8 mouse cellular contexts compared by ENCODE assay signal in the genomic region with DNA sequence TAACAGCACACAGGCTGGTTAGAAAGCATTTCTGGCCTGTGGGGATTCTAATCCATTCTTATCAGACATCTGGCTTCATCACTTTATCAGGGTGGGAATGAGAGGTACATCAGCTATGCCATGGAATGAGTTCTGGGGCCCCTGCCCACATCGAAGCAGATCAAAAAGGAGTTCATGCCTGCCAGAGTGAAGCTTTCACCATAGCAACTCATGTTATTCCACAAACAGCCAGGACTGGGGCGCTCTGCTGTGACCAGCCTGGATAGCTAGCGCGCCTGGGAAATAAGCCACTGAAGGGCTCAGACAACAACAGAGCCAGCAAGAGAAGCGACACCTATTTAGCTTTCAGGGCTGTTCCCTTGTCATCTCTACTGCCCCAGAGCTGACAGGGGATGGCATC. TPM values are rescaled to one million over a fixed set of nuclear protein-coding genes. Genes with fewer than 3 reads are reported as not detected.
DNase-seq lines count a peak whose midpoint lies in the region; ATAC-seq and TF ChIP-seq lines count a peak whose summit lies in the region.

No protein-coding gene starts in this region.

- H3K9me3 ChIP-seq in forebrain, embryonic 11.5 days (ENCODE audit: control insufficient read depth, low read length), result no peaks in the 10 kb centered on the region
- no peaks in the 10 kb centered on the region for H3K9me3 ChIP-seq in hindbrain, embryonic 13.5 days
- H3K9me3 ChIP-seq in midbrain, embryonic 14.5 days (ENCODE audit: control insufficient read depth, low read length), result no peaks in the 10 kb centered on the region

- H3K9ac ChIP-seq in forebrain, embryonic 11.5 days (ENCODE audit: low read length), result no peak overlapping the region
- H3K9ac ChIP-seq in hindbrain, embryonic 13.5 days, result no peak overlapping the region
- no peak overlapping the region for H3K9ac ChIP-seq in midbrain, embryonic 14.5 days (replicated peaks; ENCODE audit: low read length)

- H3K27me3 ChIP-seq in forebrain, embryonic 11.5 days (ENCODE audit: control insufficient read depth, insufficient read depth, low read length), result no peaks in the 10 kb centered on the region
- no peaks in the 10 kb centered on the region for H3K27me3 ChIP-seq in hindbrain, embryonic 13.5 days
- no peaks in the 10 kb centered on the region for H3K27me3 ChIP-seq in midbrain, embryonic 14.5 days (ENCODE audit: control insufficient read depth, insufficient read depth, low read length)

- peak; percentile 39 for DNase-seq in left cerebral cortex, postnatal 4 days
- no peak for DNase-seq in left cerebral cortex, adult 2 months (ENCODE audit: extremely low spot score in 1 of 2, low spot score in 2 of 2)
- DNase-seq in forebrain, embryonic 11.5 days (ENCODE audit: low spot score), result peak; percentile 61
- peak; percentile 78 for DNase-seq in midbrain, embryonic 14.5 days
- DNase-seq in adrenal gland, adult 2 months, result no peak
- DNase-seq in frontal cortex, postnatal 14 days (ENCODE audit: low spot score in 2 of 2), result no peak

- H3K27ac ChIP-seq in left cerebral cortex, adult 2 months, result no peak overlapping the region
- H3K27ac ChIP-seq in forebrain, embryonic 11.5 days (ENCODE audit: low read depth, low read length), result 0 out of 2 replicates have a peak overlapping the region, but pooled peaks have one; percentile 3
- peak overlapping the region; percentile 66 for H3K27ac ChIP-seq in hindbrain, embryonic 13.5 days
- peak overlapping the region; percentile 32; the same call in 1 of the 2 replicates for H3K27ac ChIP-seq in midbrain, embryonic 14.5 days (replicated peaks; ENCODE audit: low read depth, low read length)

- no peak for TF ChIP-seq CTCF in left cerebral cortex, adult 2 months (IDR thresholded peaks at IDR 0.05)

- H3K36me3 ChIP-seq in forebrain, embryonic 11.5 days (ENCODE audit: control insufficient read depth, insufficient read depth, low read length), result no peaks in the 10 kb centered on the region
- no peaks in the 10 kb centered on the region for H3K36me3 ChIP-seq in hindbrain, embryonic 13.5 days
- H3K36me3 ChIP-seq in midbrain, embryonic 14.5 days (ENCODE audit: control insufficient read depth, insufficient read depth, low read length), result no peaks in the 10 kb centered on the region

- 0 out of 2 replicates have a peak, but pooled peaks have one; percentile 13 for ATAC-seq in forebrain, embryonic 11.5 days (replicated peaks; ENCODE audit: low FRiP score)
- ATAC-seq in hindbrain, embryonic 13.5 days (ENCODE audit: low FRiP score), result peak; percentile 19; the same call in 1 of the 2 replicates
- ATAC-seq in midbrain, embryonic 14.5 days (ENCODE audit: low FRiP score, low TSS enrichment), result no peak
- no peak for ATAC-seq in erythroblast, adult 5-6 weeks (replicated peaks; ENCODE audit: low FRiP score, poor library complexity, severe bottlenecking)

- 63% methylated on average over 5 of the region's 5 CpGs for WGBS in forebrain, embryonic 11.5 days
- 28% methylated on average over 5 of the region's 5 CpGs for WGBS in hindbrain, embryonic 13.5 days
- WGBS in midbrain, embryonic 14.5 days, result 3% methylated on average over 5 of the region's 5 CpGs

- peaks cover 27% of the 10 kb centered on the region for H3K4me1 ChIP-seq in forebrain, embryonic 11.5 days (replicated peaks; ENCODE audit: control insufficient read depth, insufficient read depth, low read length)
- H3K4me1 ChIP-seq in hindbrain, embryonic 13.5 days (replicated peaks), result peaks cover 60% of the 10 kb centered on the region
- peaks cover 12% of the 10 kb centered on the region for H3K4me1 ChIP-seq in midbrain, embryonic 14.5 days (ENCODE audit: control insufficient read depth, insufficient read depth, low read length)

- H3K4me2 ChIP-seq in forebrain, embryonic 11.5 days (ENCODE audit: low read depth, low read length, severe bottlenecking), result no peak overlapping the region
- H3K4me2 ChIP-seq in hindbrain, embryonic 13.5 days, result peak overlapping the region; percentile 13; the same call in 1 of the 2 replicates
- 0 out of 2 replicates have a peak overlapping the region, but pooled peaks have one; percentile 19 for H3K4me2 ChIP-seq in midbrain, embryonic 14.5 days (ENCODE audit: low read length)

- H3K4me3 ChIP-seq in left cerebral cortex, adult 2 months, result no peak overlapping the region
- H3K4me3 ChIP-seq in forebrain, embryonic 11.5 days (ENCODE audit: low read depth, low read length), result no peak overlapping the region
- no peak overlapping the region for H3K4me3 ChIP-seq in hindbrain, embryonic 13.5 days
- H3K4me3 ChIP-seq in midbrain, embryonic 14.5 days (replicated peaks; ENCODE audit: low read depth, low read length), result no peak overlapping the region

- intact Hi-C loops in left cerebral cortex, postnatal 4 days (cut with DNase I), result no loop called here
- intact Hi-C loops in left cerebral cortex, adult 2 months (cut with DNase I), result no loop called here

RNA-seq across cellular contexts. Expression of gene Tram2, which starts 4.8 kb away (rescaled TPM):
- total RNA-seq in left cerebral cortex, postnatal 4 days (2021), result 1 to 10 TPM; 4.2 to 4.9 TPM
- 1 to 10 TPM; 1.0 to 1.3 TPM for total RNA-seq in left cerebral cortex, adult 2 months (2021)
- 6.2 and 6.8 TPM in 2 replicates for polyA plus RNA-seq in forebrain, embryonic 11.5 days (2014; fragmentation: Nextera tagmentation; extraction: Ambion mirVana)
- polyA plus RNA-seq in hindbrain, embryonic 13.5 days (2015; fragmentation: Nextera tagmentation; extraction: Ambion mirVana), result 2.4 and 3.0 TPM in 2 replicates
- 1.8 and 2.7 TPM in 2 replicates for polyA plus RNA-seq in midbrain, embryonic 14.5 days (2014; fragmentation: Nextera tagmentation; extraction: Ambion mirVana)
- 1 to 10 TPM; 4.0 to 5.4 TPM for total RNA-seq in adrenal gland, adult 2 months (2021)
- polyA plus RNA-seq in adrenal gland, adult 2 months (2012; rRNA removed), result 2.0 and 2.2 TPM in 2 replicates
- total RNA-seq in erythroblast, adult 5-6 weeks (2015; ENCODE audit: low replicate concordance), result 1.0 and 1.7 TPM in 2 replicates
- 0.34 and 0.42 TPM in 2 replicates for total RNA-seq in erythroblast, adult 5-6 weeks (2017; ENCODE audit: low replicate concordance)

Comparison
In these comparisons a context has a peak if more than half of its experiments do, and no peak if none do; other contexts are left out.
1. DNase-seq: peak in left cerebral cortex, postnatal 4 days (single experiment), forebrain, embryonic 11.5 days (single experiment) and midbrain, embryonic 14.5 days (single experiment); none in left cerebral cortex, adult 2 months (0 of 2), adrenal gland, adult 2 months (single experiment) and frontal cortex, postnatal 14 days (0 of 2).
2. ATAC-seq: peak in forebrain, embryonic 11.5 days (single experiment) and hindbrain, embryonic 13.5 days (single experiment); none in midbrain, embryonic 14.5 days (single experiment) and erythroblast, adult 5-6 weeks (single experiment).